Mouse (Mus musculus) gastrocnemius, postnatal 14 days (tissue): ENCODE data around the gene Phlpp1. TPM values are rescaled to one million over a fixed set of nuclear protein-coding genes. Genes with fewer than 3 reads are reported as not detected.

ENCODE experiments used
- DNase-seq: peaks from one replicate; pipeline ENCODE4 v3.0.0; 2021; ENCODE audit warnings: mixed read lengths
- intact Hi-C: fragments of 180-260 bp; cut with DNase I; formaldehyde crosslinking; loops from one replicate; pipeline ENCODE4 v1.15.1; 2025; ENCODE audit warnings: low total_unique reads
- total RNA-seq, 2 experiments: library from RNA; stranded (reverse); gene quantifications; 2 replicates each; pipeline ENCODE4 v1.2.3; 2021

Phlpp1 gene
- total RNA-seq, 2 experiments from 2014 or later, result 7.1 to 8.5 TPM

- intact Hi-C loops, result no loop called here
- no peak for DNase-seq
Measured at GRCm38 (mm10) chr1:106231345-106231744, 59.8 kb downstream of the Phlpp1 start.

- intact Hi-C loops, result no loop called here
- DNase-seq, result no peak
Measured at GRCm38 (mm10) chr1:106231805-106232459, 60.4 kb downstream of the Phlpp1 start.

GRCm38 (mm10) chr1:106232460-106232850 is 60.9 kb downstream of the Phlpp1 start:
- no peak for DNase-seq
- intact Hi-C loops, result no loop called here

GRCm38 (mm10) chr1:106236986-106237385 is 65.4 kb downstream of the Phlpp1 start:
- DNase-seq, result no peak
- intact Hi-C loops, result no loop called here

- DNase-seq, result no peak
- intact Hi-C loops, result no loop called here
Measured at GRCm38 (mm10) chr1:106240116-106240685, 68.6 kb downstream of the Phlpp1 start.

- no peak for DNase-seq
- intact Hi-C loops, result no loop called here
Measured at GRCm38 (mm10) chr1:106241059-106241458, 69.5 kb downstream of the Phlpp1 start.

GRCm38 (mm10) chr1:106242129-106242528 is 70.6 kb downstream of the Phlpp1 start:
- intact Hi-C loops, result no loop called here
- no peak for DNase-seq

GRCm38 (mm10) chr1:106243371-106243770 is 71.8 kb downstream of the Phlpp1 start:
- DNase-seq, result no peak
- intact Hi-C loops, result no loop called here

GRCm38 (mm10) chr1:106244245-106244644 is 72.7 kb downstream of the Phlpp1 start:
- DNase-seq, result no peak
- intact Hi-C loops, result no loop called here

- no peak for DNase-seq
- intact Hi-C loops, result no loop called here
Measured at GRCm38 (mm10) chr1:106254047-106254446, 82.5 kb downstream of the Phlpp1 start.

GRCm38 (mm10) chr1:106257176-106257575 is 85.6 kb downstream of the Phlpp1 start:
- no peak for DNase-seq
- intact Hi-C loops, result no loop called here

GRCm38 (mm10) chr1:106268028-106268799 is 96.7 kb downstream of the Phlpp1 start:
- intact Hi-C loops, result no loop called here
- no peak for DNase-seq

GRCm38 (mm10) chr1:106269337-106269736 is 97.8 kb downstream of the Phlpp1 start:
- intact Hi-C loops, result no loop called here
- no peak for DNase-seq

GRCm38 (mm10) chr1:106272916-106273315 is 101.4 kb downstream of the Phlpp1 start:
- intact Hi-C loops, result no loop called here
- no peak for DNase-seq

- intact Hi-C loops, result no loop called here
Measured at GRCm38 (mm10) chr1:106273801-106274200, 102.2 kb downstream of the Phlpp1 start.

GRCm38 (mm10) chr1:106274561-106275001 is 103.0 kb downstream of the Phlpp1 start:
- intact Hi-C loops, result no loop called here
- no peak for DNase-seq

More at GRCm38 (mm10) chr1:106273801-106274200, 102.2 kb downstream of the Phlpp1 start:
- DNase-seq, result no peak

GRCm38 (mm10) chr1:106275142-106275541 is 103.6 kb downstream of the Phlpp1 start:
- no peak for DNase-seq
- intact Hi-C loops, result no loop called here

GRCm38 (mm10) chr1:106275731-106276130 is 104.2 kb downstream of the Phlpp1 start:
- intact Hi-C loops, result no loop called here
- DNase-seq, result no peak

- no peak for DNase-seq
- intact Hi-C loops, result no loop called here
Measured at GRCm38 (mm10) chr1:106276824-106277223, 105.3 kb downstream of the Phlpp1 start.

- no peak for DNase-seq
- intact Hi-C loops, result no loop called here
Measured at GRCm38 (mm10) chr1:106277286-106277685, 105.7 kb downstream of the Phlpp1 start.
